Mouse (Mus musculus): ENCODE measurements around the gene Megf11. TPM values are rescaled to one million over a fixed set of nuclear protein-coding genes. Genes with fewer than 3 reads are reported as not detected.
A peak's percentile ranks its signal among the peaks of the same experiment; 100 is the strongest.

Gene Megf11
- total and polyA plus RNA-seq, 3 experiments, result 0.08 to 0.93 TPM; not detected in 1

- H3K9me3 ChIP-seq (replicated peaks; ENCODE audit: insufficient read depth, low read length), result no peaks in the 10 kb centered on the region
- H3K79me2 ChIP-seq (ENCODE audit: control insufficient read depth, insufficient read depth, low read length, poor library complexity), result no peaks in the 10 kb centered on the region
- H3K9ac ChIP-seq (ENCODE audit: control insufficient read depth, low read depth, low read length, poor library complexity, severe bottlenecking), result peak overlapping the region; percentile 13
- DNase-seq (ENCODE audit: low read depth, low spot score), result peak; percentile 93
- peaks cover 0 to 18% of the 10 kb centered on the region in 2 experiments; a peak in 2 of 4 replicates for H3K36me3 ChIP-seq (ENCODE audit: control insufficient read depth in 1 of 2, insufficient read depth in 2 of 2, low read length in 2 of 2)
- H3K4me1 ChIP-seq (ENCODE audit: control insufficient read depth in 1 of 2, insufficient read depth in 2 of 2, low read length in 2 of 2), result peaks cover 18 to 27% of the 10 kb centered on the region in 2 experiments
- no peaks in the 10 kb centered on the region for H3K27me3 ChIP-seq (ENCODE audit: control insufficient read depth in 1 of 2, insufficient read depth in 2 of 2, low read length in 2 of 2)
- peak overlapping the region; percentile 13 to 24 for H3K4me3 ChIP-seq (ENCODE audit: control insufficient read depth in 1 of 2, insufficient read depth in 1 of 2, low read depth in 2 of 2, low read length in 2 of 2)
- H3K27ac ChIP-seq (ENCODE audit: control insufficient read depth, low read depth, low read length), result peak overlapping the region; percentile 87
- TF ChIP-seq GATA1 (IDR thresholded peaks at IDR 0.05; ENCODE audit: low read depth, low read length) (peak; percentile 95), GABPA (IDR thresholded peaks at IDR 0.05; ENCODE audit: low read depth, low read length) (no peak), CHD1 (IDR thresholded peaks at IDR 0.05; ENCODE audit: low read depth, low read length) (no peak), HCFC1 (IDR thresholded peaks at IDR 0.05; ENCODE audit: low read depth, low read length) (peak; percentile 56), RAD21 (IDR thresholded peaks at IDR 0.05; ENCODE audit: low read depth, low read length) (no peak), NRF1 (IDR thresholded peaks at IDR 0.05; ENCODE audit: insufficient read depth, low read depth, low read length, poor library complexity, severe bottlenecking) (no peak), E2F4 (IDR thresholded peaks at IDR 0.05; ENCODE audit: borderline replicate concordance, low read depth, low read length) (no peak), ELF1 (IDR thresholded peaks at IDR 0.05; ENCODE audit: low read depth, low read length) (no peak), MYC (IDR thresholded peaks at IDR 0.05; ENCODE audit: low read depth, low read length) (no peak), JUND (IDR thresholded peaks at IDR 0.05; ENCODE audit: low read depth, low read length) (no peak), SIN3A (IDR thresholded peaks at IDR 0.05; ENCODE audit: low read length) (peak; percentile 90), ZKSCAN1 (IDR thresholded peaks at IDR 0.05; ENCODE audit: low read depth, low read length) (no peak), POLR2AphosphoS2 (IDR thresholded peaks at IDR 0.05; ENCODE audit: low read length) (no peak; the same call in 1 of the 2 replicates), MAZ (IDR thresholded peaks at IDR 0.05; ENCODE audit: low read depth, low read length) (peak; percentile 72; the same call in 1 of the 2 replicates), MEF2A (IDR thresholded peaks at IDR 0.05; ENCODE audit: extremely low read depth, insufficient replicate concordance, low read depth, low read length, poor library complexity, severe bottlenecking) (no peak), TAL1 (IDR thresholded peaks at IDR 0.05; ENCODE audit: low read length) (peak; percentile 96), USF1 (IDR thresholded peaks at IDR 0.05; ENCODE audit: low read depth, low read length) (no peak), POLR2A (IDR thresholded peaks at IDR 0.05; ENCODE audit: control insufficient read depth in 1 of 2, insufficient read depth in 1 of 2, low read depth in 1 of 2, low read length in 2 of 2, poor library complexity in 1 of 2) (peak in 1 of 2 experiments; percentile 62; a peak in 1 of 4 replicates), MAFK (IDR thresholded peaks at IDR 0.05; ENCODE audit: borderline replicate concordance, low read depth, low read length) (0 out of 2 replicates have a peak, but pooled peaks have one; percentile 4), POLR2AphosphoS5 (IDR thresholded peaks at IDR 0.05; ENCODE audit: borderline replicate concordance, low read depth, low read length) (no peak), MYB (IDR thresholded peaks at IDR 0.05; ENCODE audit: low read depth, low read length) (peak; percentile 97), MAX (IDR thresholded peaks at IDR 0.05; ENCODE audit: low read length) (peak; percentile 79), TBP (IDR thresholded peaks at IDR 0.05; ENCODE audit: low read depth, low read length) (0 out of 2 replicates have a peak, but pooled peaks have one; percentile 65), MXI1 (IDR thresholded peaks at IDR 0.05; ENCODE audit: low read depth, low read length) (peak; percentile 48; the same call in 1 of the 2 replicates), RCOR1 (IDR thresholded peaks at IDR 0.05; ENCODE audit: low read depth, low read length) (peak; percentile 91), USF2 (IDR thresholded peaks at IDR 0.05; ENCODE audit: borderline replicate concordance in 1 of 2, insufficient read depth in 1 of 2, low read depth in 1 of 2, low read length in 2 of 2) (no peak), KAT2A (conservative IDR thresholded peaks at IDR 0.05; ENCODE audit: low read depth, low read length) (no peak), CTCF (IDR thresholded peaks at IDR 0.05 in 2 of 3, conservative IDR thresholded peaks at IDR 0.05 in 1 of 3; ENCODE audit: control insufficient read depth in 1 of 3, insufficient read depth in 1 of 3, low read depth in 2 of 3, low read length in 3 of 3, poor library complexity in 1 of 3, severe bottlenecking in 1 of 3) (no peak), ZC3H11A (IDR thresholded peaks at IDR 0.05; ENCODE audit: low read depth, low read length) (no peak), NELFE (IDR thresholded peaks at IDR 0.05; ENCODE audit: low read depth, low read length) (peak; percentile 57; the same call in 1 of the 2 replicates), ETS1 (IDR thresholded peaks at IDR 0.05; ENCODE audit: low read depth, low read length) (peak; percentile 95), BHLHE40 (IDR thresholded peaks at IDR 0.05; ENCODE audit: borderline replicate concordance, low read depth, low read length) (peak; percentile 64), TCF12 (IDR thresholded peaks at IDR 0.05; ENCODE audit: low read depth, low read length) (peak; percentile 100), CHD2 (IDR thresholded peaks at IDR 0.05; ENCODE audit: low read length) (peak; percentile 33; the same call in 1 of the 2 replicates), UBTF (IDR thresholded peaks at IDR 0.05; ENCODE audit: borderline replicate concordance, insufficient read depth, low read depth, low read length) (no peak), ZNF384 (IDR thresholded peaks at IDR 0.05; ENCODE audit: low read depth, low read length) (no peak)
These were observed 148.2 kb downstream of the Megf11 start for GRCm38 (mm10) chr9:64533488-64534119.
